33 mouse cellular contexts compared by ENCODE assay signal in genomic region chr5:129130301-129130700, GRCm38 (mm10). TPM values are rescaled to one million over a fixed set of nuclear protein-coding genes. Genes with fewer than 3 reads are reported as not detected.
DNase-seq lines count a peak whose midpoint lies in the region; ATAC-seq and TF ChIP-seq lines count a peak whose summit lies in the region.
"Had no signal": no experiment of that assay in that cellular context is flagged by ENCODE, and none has a peak within 500 bp of the region (broad histone marks: within the 10 kb centered on the region; RNA-seq: fewer than 3 reads in every experiment).

No protein-coding gene starts in this region.

- ATAC-seq in hindbrain, embryonic 14.5 days (ENCODE audit: low FRiP score): no peak
- ATAC-seq in forebrain, postnatal 0 days: no peak
- ATAC-seq: hindbrain, postnatal 0 days; intestine, embryonic 15.5 days had no signal

- no peaks in the 10 kb centered on the region for H3K27me3 ChIP-seq in hindbrain, embryonic 14.5 days (ENCODE audit: control insufficient read depth, insufficient read depth, low read length)
- H3K27me3 ChIP-seq in forebrain, postnatal 0 days (ENCODE audit: insufficient read depth, low read length): no peaks in the 10 kb centered on the region
- H3K27me3 ChIP-seq: embryonic facial prominence, embryonic 15.5 days; forebrain, embryonic 12.5 days; intestine, embryonic 15.5 days; limb, embryonic 15.5 days had no signal

- TF ChIP-seq CTCF in forebrain, postnatal 0 days (IDR thresholded peaks at IDR 0.05; ENCODE audit: low read depth): no peak

- H3K4me2 ChIP-seq in hindbrain, embryonic 14.5 days (replicated peaks): no peak overlapping the region
- no peak overlapping the region for H3K4me2 ChIP-seq in forebrain, postnatal 0 days (ENCODE audit: low read depth)
- H3K4me2 ChIP-seq: embryonic facial prominence, embryonic 15.5 days; forebrain, embryonic 12.5 days; intestine, embryonic 15.5 days; limb, embryonic 15.5 days had no signal

- no peak overlapping the region for H3K4me3 ChIP-seq in hindbrain, embryonic 14.5 days (replicated peaks; ENCODE audit: low read length)
- no peak overlapping the region for H3K4me3 ChIP-seq in forebrain, postnatal 0 days (ENCODE audit: low read depth, low read length)
- H3K4me3 ChIP-seq: embryonic facial prominence, embryonic 10.5 days; embryonic facial prominence, embryonic 15.5 days; forebrain, embryonic 12.5 days; hindbrain, embryonic 10.5 days; intestine, embryonic 15.5 days; limb, embryonic 10.5 days; limb, embryonic 15.5 days had no signal

- H3K9me3 ChIP-seq in hindbrain, embryonic 14.5 days (ENCODE audit: control insufficient read depth, low read length): no peaks in the 10 kb centered on the region; the same call in 1 of the 2 replicates
- 0 out of 2 replicates have a peak, but pooled peaks cover 4% of the 10 kb centered on the region for H3K9me3 ChIP-seq in forebrain, postnatal 0 days (ENCODE audit: low read length)
- H3K9me3 ChIP-seq: embryonic facial prominence, embryonic 15.5 days; forebrain, embryonic 12.5 days; intestine, embryonic 15.5 days; limb, embryonic 10.5 days; limb, embryonic 15.5 days had no signal

- H3K36me3 ChIP-seq in hindbrain, embryonic 14.5 days (replicated peaks; ENCODE audit: control insufficient read depth, insufficient read depth): no peaks in the 10 kb centered on the region
- no peaks in the 10 kb centered on the region for H3K36me3 ChIP-seq in forebrain, postnatal 0 days (ENCODE audit: insufficient read depth)
- H3K36me3 ChIP-seq: embryonic facial prominence, embryonic 10.5 days; embryonic facial prominence, embryonic 15.5 days; forebrain, embryonic 12.5 days; intestine, embryonic 15.5 days; limb, embryonic 10.5 days; limb, embryonic 15.5 days had no signal

- no peak overlapping the region for H3K27ac ChIP-seq in hindbrain, embryonic 14.5 days
- H3K27ac ChIP-seq in forebrain, postnatal 0 days (ENCODE audit: low read depth, low read length): no peak overlapping the region
- H3K27ac ChIP-seq: embryonic facial prominence, embryonic 10.5 days; embryonic facial prominence, embryonic 15.5 days; forebrain, embryonic 12.5 days; hindbrain, embryonic 10.5 days; hindbrain, postnatal 0 days; intestine, embryonic 15.5 days; kidney, postnatal 0 days; limb, embryonic 10.5 days; limb, embryonic 15.5 days; liver, embryonic 14.5 days; macrophage had no signal

- 92% methylated on average over 8 of the region's 8 CpGs for WGBS in hindbrain, embryonic 14.5 days
- WGBS in forebrain, postnatal 0 days: 90% methylated on average over 8 of the region's 8 CpGs

- peak; percentile 71 for DNase-seq in gastrocnemius, adult 18-20 months (ENCODE audit: low spot score)
- no peak for DNase-seq in gastrocnemius, postnatal 4 days (ENCODE audit: low spot score in 2 of 2)
- peak; percentile 26 for DNase-seq in gastrocnemius, postnatal 10 days
- peak; percentile 29 to 47 for DNase-seq in heart, adult 9 months (ENCODE audit: low spot score in 2 of 2)
- peak; percentile 13 for DNase-seq in heart, postnatal 4 days
- DNase-seq in left cerebral cortex, adult 18-20 months (ENCODE audit: low spot score in 2 of 2): no peak
- no peak for DNase-seq in hindbrain, embryonic 14.5 days (ENCODE audit: low spot score)
- DNase-seq in forebrain, postnatal 0 days: no peak
- DNase-seq: adrenal gland, adult 8-10 months; cerebellum, adult 8-10 months; cerebellum, postnatal 25 days; kidney, adult 8-10 months; kidney, postnatal 4 days; layer of hippocampus, postnatal 36 days; lung, adult 2 months; lung, postnatal 10 days; midbrain, embryonic 14.5 days; retina, postnatal 1 day; right cerebral cortex, postnatal 14 days; spleen, adult 18-20 months; thymus, postnatal 25 days had no signal

- H3K9ac ChIP-seq in hindbrain, embryonic 14.5 days: no peak overlapping the region
- H3K9ac ChIP-seq in forebrain, postnatal 0 days: no peak overlapping the region
- H3K9ac ChIP-seq: embryonic facial prominence, embryonic 15.5 days; forebrain, embryonic 12.5 days; intestine, embryonic 15.5 days; limb, embryonic 15.5 days; liver, embryonic 14.5 days had no signal

- H3K4me1 ChIP-seq in hindbrain, embryonic 14.5 days (replicated peaks; ENCODE audit: control insufficient read depth, insufficient read depth, low read length): no peaks in the 10 kb centered on the region
- no peaks in the 10 kb centered on the region for H3K4me1 ChIP-seq in forebrain, postnatal 0 days (ENCODE audit: insufficient read depth)
- H3K4me1 ChIP-seq: embryonic facial prominence, embryonic 10.5 days; embryonic facial prominence, embryonic 15.5 days; forebrain, embryonic 12.5 days; intestine, embryonic 15.5 days; limb, embryonic 10.5 days; limb, embryonic 15.5 days had no signal

RNA-seq across cellular contexts. Expression of gene Adgrd1, which starts 33.8 kb away (rescaled TPM):
- total RNA-seq in gastrocnemius, adult 18-20 months (2021): 1 to 10 TPM; 3.5 to 5.7 TPM
- total RNA-seq in gastrocnemius, postnatal 4 days (2021): 10 to 100 TPM; 14.9 to 17.3 TPM
- total RNA-seq in gastrocnemius, postnatal 10 days (2021): 10 to 100 TPM in 1 of 2 experiments, 1 to 10 TPM in 1; 5.8 to 10.3 TPM
- total RNA-seq in heart, postnatal 4 days (2021): 1 to 10 TPM; 6.2 to 6.5 TPM
- 1 to 10 TPM; 2.8 TPM for total RNA-seq in left cerebral cortex, adult 18-20 months (2021)
- 0.12 and 0.18 TPM in 2 replicates for polyA plus RNA-seq in hindbrain, embryonic 14.5 days (2014; fragmentation: Nextera tagmentation; extraction: Ambion mirVana)
- total RNA-seq in forebrain, postnatal 0 days (2014; rRNA removed): 0.46 and 1.0 TPM in 2 replicates
- polyA plus RNA-seq in forebrain, postnatal 0 days (2015; fragmentation: Nextera tagmentation; extraction: Ambion mirVana): 0.19 and 0.22 TPM in 2 replicates
- total RNA-seq: monocyte, adult 5-6 weeks had no signal
- polyA plus RNA-seq: embryonic facial prominence, embryonic 10.5 days; limb, embryonic 10.5 days; macrophage had no signal

Comparison
In these comparisons a context has a peak if more than half of its experiments do, and no peak if none do; other contexts are left out.
1. DNase-seq: peak in gastrocnemius, adult 18-20 months (single experiment), gastrocnemius, postnatal 10 days (single experiment), heart, adult 9 months (2 of 2) and heart, postnatal 4 days (single experiment); none in gastrocnemius, postnatal 4 days (0 of 2), left cerebral cortex, adult 18-20 months (0 of 2), hindbrain, embryonic 14.5 days (single experiment) and forebrain, postnatal 0 days (single experiment).